Mouse (Mus musculus) liver, postnatal 0 days (tissue): Measurements from ENCODE around the gene Nol4l. TPM values are rescaled to one million over a fixed set of nuclear protein-coding genes. Genes with fewer than 3 reads are reported as not detected.

Experiments used
- ATAC-seq: fragments of 200-750 bp; cut with Nextera tagmentation; 2 replicates; pipeline ENCODE4 v1.8.0; 2017; ENCODE audit warnings: mild to moderate bottlenecking, moderate library complexity
- DNase-seq: peaks from one replicate; pipeline ENCODE4 v3.0.0-alpha.2; 2016
- H3K27ac ChIP-seq: fragments of 300-500 bp; sonication (generic); 2 replicates; pipeline ENCODE4 v1.5.1; 2014; ENCODE audit warnings: antibody characterized with exemption, moderate library complexity, mild to moderate bottlenecking, low read depth
- H3K27me3 ChIP-seq: fragments of 300-500 bp; sonication (generic); 2 replicates; pipeline ENCODE4 v1.6.1; 2014; ENCODE audit warnings: low read length, control low read depth, mixed read lengths; ENCODE audit not compliant: insufficient read depth
- H3K36me3 ChIP-seq: fragments of 300-500 bp; sonication (generic); replicated peaks from 2 replicates; pipeline ENCODE4 v1.6.1; 2014; ENCODE audit warnings: mild to moderate bottlenecking, control low read depth, low read length, moderate library complexity, mixed read lengths; ENCODE audit not compliant: insufficient read depth
- H3K4me1 ChIP-seq: fragments of 300-500 bp; sonication (generic); 2 replicates; pipeline ENCODE4 v1.6.1; 2014; ENCODE audit warnings: antibody characterized with exemption, mild to moderate bottlenecking, control low read depth; ENCODE audit not compliant: insufficient read depth
- H3K4me2 ChIP-seq: fragments of 300-500 bp; sonication (generic); 2 replicates; pipeline ENCODE4 v1.6.1; 2014; ENCODE audit warnings: low read depth, mild to moderate bottlenecking, low read length, moderate library complexity, mixed read lengths
- H3K4me3 ChIP-seq: fragments of 300-500 bp; sonication (generic); 2 replicates; pipeline ENCODE4 v1.5.1; 2014; ENCODE audit warnings: low read depth, low read length
- H3K9ac ChIP-seq: fragments of 300-500 bp; sonication (generic); replicated peaks from 2 replicates; pipeline ENCODE4 v1.6.1; 2014; ENCODE audit warnings: mild to moderate bottlenecking, moderate library complexity
- H3K9me3 ChIP-seq: fragments of 300-500 bp; sonication (generic); 2 replicates; pipeline ENCODE4 v1.6.1; 2016; ENCODE audit warnings: mild to moderate bottlenecking, control low read depth, low read length, mixed read lengths
- CTCF ChIP-seq: sonication (generic); IDR thresholded peaks from 2 replicates; pipeline ENCODE4 v1.5.1; 2016; ENCODE audit warnings: antibody characterized with exemption, low read depth
- EP300 ChIP-seq: IDR thresholded peaks from 2 replicates; pipeline ENCODE4 v1.6.1; 2016; ENCODE audit warnings: antibody characterized with exemption, low read depth, mild to moderate bottlenecking
- WGBS: fragments of 180-500 bp; shearing (Covaris S2); extraction: QIAGEN DNeasy Blood & Tissue Kit; methylation state at CpG from one replicate; pipeline ENCODE4 v1.1.7; 2014; ENCODE audit not compliant: insufficient replicate concordance; 5-methylcytosine and 5-hydroxymethylcytosine counted together
- polyA plus RNA-seq: library from polyadenylated mRNA; unstranded; fragments of >200 nt; fragmentation: Nextera tagmentation; extraction: Ambion mirVana; gene quantifications from 2 replicates; pipeline ENCODE4 v1.2.1, GENCODE M21; 2015

The Nol4l gene
- polyA plus RNA-seq, 1 experiment from 2014 or later: 1.7 TPM

DNA sequence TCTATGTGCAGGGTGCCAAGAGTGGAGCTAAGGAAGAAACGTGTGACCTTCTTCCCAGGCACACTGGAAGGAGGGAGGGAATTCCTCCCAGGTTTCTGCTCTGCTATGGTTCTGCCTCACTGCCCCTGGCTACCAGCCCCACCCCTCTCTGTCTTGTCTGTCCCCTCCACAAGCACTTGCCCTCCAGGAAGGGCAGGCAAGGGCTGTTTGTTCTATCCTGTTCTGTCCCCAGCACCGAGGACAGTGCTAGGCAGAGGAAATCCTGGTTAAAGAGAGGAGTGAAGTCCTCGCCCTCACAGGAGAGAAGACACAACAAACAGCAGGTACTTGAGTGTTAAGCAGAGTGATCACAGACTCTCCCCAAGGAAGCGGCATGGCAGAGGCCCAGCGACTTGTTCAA is 16.7 kb upstream of the Nol4l start:
- Histone ChIP-seq H3K27ac (no peak overlapping the region), H3K4me3 (no peak overlapping the region), H3K27me3 (no peaks in the 10 kb centered on the region), H3K4me2 (no peak overlapping the region), H3K9ac (no peak overlapping the region), H3K36me3 (no peaks in the 10 kb centered on the region), H3K9me3 (no peaks in the 10 kb centered on the region), H3K4me1 (peaks cover 38% of the 10 kb centered on the region)
- 40% methylated on average over 5 of the region's 5 CpGs for WGBS
- DNase-seq (no peak), ATAC-seq (no peak)
- TF ChIP-seq EP300 (no peak), CTCF (no peak)

DNA sequence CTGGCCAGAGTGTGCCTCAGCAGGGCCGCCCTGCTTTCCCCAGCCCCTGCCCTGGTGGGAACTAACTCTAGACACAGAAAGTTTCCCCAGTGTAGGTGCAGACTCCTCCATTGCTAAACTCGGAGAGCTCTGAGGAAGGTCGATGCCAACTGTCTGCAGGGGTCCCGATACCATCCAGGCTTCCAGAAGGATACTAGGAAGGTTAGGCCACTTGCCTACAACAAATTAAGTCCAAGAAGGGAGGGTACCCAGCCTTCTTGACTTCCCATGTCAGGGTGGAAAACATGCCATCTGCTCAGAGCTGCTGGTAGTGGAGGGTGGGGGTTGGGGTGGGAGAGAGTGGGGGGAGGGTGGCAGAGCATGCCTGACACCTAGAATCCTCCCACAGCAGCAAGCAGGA is 15.0 kb upstream of the Nol4l start:
- Histone ChIP-seq H3K36me3 (no peaks in the 10 kb centered on the region), H3K4me3 (no peak overlapping the region), H3K27ac (peak overlapping the region; percentile 80), H3K4me2 (no peak overlapping the region; the same call in 1 of the 2 replicates), H3K9me3 (no peaks in the 10 kb centered on the region), H3K27me3 (no peaks in the 10 kb centered on the region), H3K4me1 (peaks cover 38% of the 10 kb centered on the region), H3K9ac (0 out of 2 replicates have a peak overlapping the region, but pooled peaks have one; percentile 30)
- no peak for ATAC-seq
- DNase-seq: no peak
- no peak for TF ChIP-seq EP300
- TF ChIP-seq CTCF: no peak
- WGBS: 54% methylated on average over 4 of the region's 4 CpGs

DNA sequence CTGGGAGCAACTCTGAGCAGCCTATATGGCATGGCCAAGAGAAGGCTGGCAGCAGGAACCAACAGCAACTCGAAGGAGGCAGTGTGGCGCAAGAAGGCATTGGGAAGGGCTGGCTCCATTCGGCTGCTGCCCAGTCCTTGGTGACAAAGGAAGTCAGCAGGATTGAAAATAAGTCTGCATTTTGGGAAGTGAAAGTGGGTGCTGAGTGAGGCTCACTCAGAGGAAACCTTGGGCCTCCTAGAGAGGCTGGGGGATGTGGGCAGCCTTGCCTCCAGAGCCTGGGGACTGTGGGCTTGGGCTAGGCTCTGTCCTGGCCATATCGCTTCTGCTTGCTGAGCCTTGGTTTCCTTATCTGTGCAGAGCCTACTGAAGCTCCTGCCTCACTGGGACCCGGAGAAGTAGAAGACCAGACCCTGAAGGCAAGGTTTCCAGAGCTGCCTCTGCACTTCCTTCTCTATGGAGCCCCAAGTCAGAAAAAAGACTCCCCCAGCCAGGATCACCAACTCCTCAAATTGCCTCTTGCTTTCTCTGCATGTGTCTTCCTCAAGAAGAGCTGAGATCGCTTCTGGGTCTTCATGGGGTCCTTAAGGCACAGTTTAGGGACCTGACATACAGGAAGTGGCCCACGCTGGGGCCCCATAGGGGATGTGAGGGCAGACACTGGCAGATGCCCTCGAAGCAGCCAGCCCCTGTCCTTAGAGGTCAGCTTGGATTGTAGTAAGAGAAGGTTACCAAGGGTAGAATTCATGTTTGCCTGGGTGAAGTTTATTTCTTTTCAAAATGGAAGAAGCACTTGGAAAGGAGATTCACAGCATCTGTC is 14.3 kb upstream of the Nol4l start:
- DNase-seq (peak; percentile 44), ATAC-seq (peak; percentile 65)
- no peaks in the 10 kb centered on the region for H3K9me3 ChIP-seq
- peak overlapping the region; percentile 35 for H3K4me2 ChIP-seq
- peak overlapping the region; percentile 11; the same call in 1 of the 2 replicates for H3K9ac ChIP-seq
- H3K4me3 ChIP-seq: no peak overlapping the region
- H3K4me1 ChIP-seq: peaks cover 38% of the 10 kb centered on the region
- TF ChIP-seq CTCF (no peak), EP300 (no peak)
- no peaks in the 10 kb centered on the region for H3K36me3 ChIP-seq
- H3K27ac ChIP-seq: peak overlapping the region; percentile 80
- WGBS: 32% methylated on average over 8 of the region's 8 CpGs
- no peaks in the 10 kb centered on the region for H3K27me3 ChIP-seq

DNA sequence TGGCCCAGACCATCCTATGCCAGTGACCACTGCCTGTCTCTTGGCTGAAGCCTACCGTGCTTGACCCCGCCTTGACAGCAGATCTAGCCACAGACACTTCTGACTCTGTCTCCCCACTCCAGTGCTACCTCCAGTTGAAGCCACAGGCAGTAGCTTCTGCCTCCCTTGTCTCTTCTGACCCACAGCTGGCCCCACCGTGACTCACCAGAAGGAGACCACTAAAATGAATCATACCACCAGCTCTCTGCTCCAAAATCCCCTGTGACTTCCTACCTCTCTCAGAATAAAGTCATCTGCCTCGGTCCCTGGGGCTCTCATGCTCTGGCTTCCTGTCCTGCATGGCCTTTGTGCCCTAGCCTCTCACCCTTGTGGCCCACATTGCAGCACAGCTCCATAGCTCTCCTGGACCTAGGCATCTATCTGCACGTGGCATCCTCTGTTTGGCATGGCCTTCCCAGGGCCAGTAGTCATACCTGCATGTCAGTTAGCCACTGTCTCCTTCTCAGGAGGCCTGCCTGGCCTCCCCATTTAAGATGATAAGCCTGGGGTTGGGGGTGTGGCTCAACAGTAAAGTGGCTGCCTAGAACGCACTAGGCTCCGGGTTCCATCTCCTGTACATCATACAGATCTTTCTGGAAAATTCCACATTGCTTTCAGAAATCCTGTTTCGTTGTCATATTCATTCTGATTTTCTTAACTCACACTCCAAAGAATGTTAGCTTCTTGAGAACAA is 13.3 kb upstream of the Nol4l start:
- H3K9ac ChIP-seq: no peak overlapping the region
- H3K4me3 ChIP-seq: no peak overlapping the region
- no peak for TF ChIP-seq CTCF
- no peak for TF ChIP-seq EP300
- H3K27me3 ChIP-seq: no peaks in the 10 kb centered on the region
- ATAC-seq (no peak; the same call in 1 of the 2 replicates), DNase-seq (no peak)
- H3K4me2 ChIP-seq: no peak overlapping the region
- peak overlapping the region; percentile 80 for H3K27ac ChIP-seq
- H3K4me1 ChIP-seq: peaks cover 38% of the 10 kb centered on the region
- H3K9me3 ChIP-seq: no peaks in the 10 kb centered on the region
- no peaks in the 10 kb centered on the region for H3K36me3 ChIP-seq
- WGBS: 51% methylated on average over 8 of the region's 8 CpGs

DNA sequence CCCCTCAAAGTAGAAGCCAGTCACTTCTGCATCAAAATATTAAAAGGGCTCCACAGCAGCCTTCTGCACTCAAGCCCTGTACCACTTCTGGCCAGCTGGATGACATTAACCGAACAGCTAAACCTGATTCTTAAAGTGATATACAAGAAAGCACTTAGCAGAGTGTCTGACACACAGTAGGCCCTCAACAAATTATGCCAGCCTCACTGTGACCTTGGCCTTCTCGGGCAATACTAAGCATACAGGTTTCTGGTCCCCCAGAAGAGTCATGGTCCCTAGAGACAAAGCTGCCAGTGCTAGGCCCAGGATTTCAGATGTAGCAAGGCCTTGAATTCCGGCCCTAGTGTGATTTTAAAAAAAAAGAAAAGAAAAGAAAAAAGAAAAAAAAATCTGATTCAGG is 9.1 kb upstream of the Nol4l start:
- Histone ChIP-seq H3K27me3 (no peaks in the 10 kb centered on the region), H3K9ac (no peak overlapping the region), H3K9me3 (no peaks in the 10 kb centered on the region), H3K4me1 (peaks cover 14% of the 10 kb centered on the region), H3K4me2 (no peak overlapping the region), H3K4me3 (no peak overlapping the region), H3K27ac (no peak overlapping the region), H3K36me3 (no peaks in the 10 kb centered on the region)
- no peak for ATAC-seq
- 72% methylated on average over 3 of the region's 3 CpGs for WGBS
- TF ChIP-seq EP300: no peak
- no peak for TF ChIP-seq CTCF
- no peak for DNase-seq

DNA sequence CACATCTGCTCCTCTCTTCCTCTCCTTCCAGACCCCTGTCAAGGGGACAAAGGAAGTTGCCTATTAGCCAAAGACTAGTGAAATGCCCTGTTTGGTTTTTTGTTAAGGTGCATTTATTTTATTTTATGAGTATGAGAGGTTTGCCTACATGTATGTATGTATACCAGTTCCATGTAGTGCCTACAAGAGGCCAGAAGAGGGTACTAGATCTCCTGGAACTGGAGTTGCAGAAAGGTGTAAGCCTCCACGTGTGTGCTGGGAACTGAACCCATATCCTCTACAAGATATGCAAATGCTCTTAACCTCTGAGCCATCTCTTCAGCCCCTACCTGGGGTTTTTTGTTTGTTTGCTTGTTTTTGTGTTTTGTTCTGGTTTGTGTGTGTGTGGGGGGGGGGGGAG is 4.2 kb upstream of the Nol4l start:
- Histone ChIP-seq H3K4me3 (no peak overlapping the region), H3K27me3 (peaks cover 13% of the 10 kb centered on the region; the same call in 1 of the 2 replicates), H3K4me2 (no peak overlapping the region), H3K27ac (no peak overlapping the region), H3K36me3 (no peaks in the 10 kb centered on the region), H3K4me1 (peaks cover 6% of the 10 kb centered on the region), H3K9ac (no peak overlapping the region), H3K9me3 (no peaks in the 10 kb centered on the region)
- ATAC-seq (no peak), DNase-seq (no peak)
- WGBS: 71% methylated on average over 1 of the region's 1 CpGs
- TF ChIP-seq CTCF (peak; percentile 24; the same call in 1 of the 2 replicates), EP300 (no peak)
